Mouse (Mus musculus) activated CD4-positive, CD25-positive, alpha-beta regulatory T cell (primary cell): ENCODE measurements around the gene Kif11. TPM values are rescaled to one million over a fixed set of nuclear protein-coding genes. Genes with fewer than 3 reads are reported as not detected.

Experiments
- polyA plus RNA-seq, 2 experiments: library from polyadenylated mRNA; unstranded; fragments of 100-300 nt; shearing (Covaris generic); gene quantifications; one replicate each; pipeline ENCODE4 v1.2.1; 2017

Gene Kif11
- polyA plus RNA-seq, result 10 to 100 TPM; 14.0 to 14.1 TPM

GRCm38 (mm10) chr19:37375755-37376615 lies at the start of gene Kif11:
Gene Kif11 (plus strand): TSS chr19:37376403.

GRCm38 (mm10) chr19:37337752-37338151 lies 38.5 kb upstream of the Kif11 start, which contains the start of gene Ide:
Gene Ide (minus strand): TSS chr19:37337852.

DNA sequence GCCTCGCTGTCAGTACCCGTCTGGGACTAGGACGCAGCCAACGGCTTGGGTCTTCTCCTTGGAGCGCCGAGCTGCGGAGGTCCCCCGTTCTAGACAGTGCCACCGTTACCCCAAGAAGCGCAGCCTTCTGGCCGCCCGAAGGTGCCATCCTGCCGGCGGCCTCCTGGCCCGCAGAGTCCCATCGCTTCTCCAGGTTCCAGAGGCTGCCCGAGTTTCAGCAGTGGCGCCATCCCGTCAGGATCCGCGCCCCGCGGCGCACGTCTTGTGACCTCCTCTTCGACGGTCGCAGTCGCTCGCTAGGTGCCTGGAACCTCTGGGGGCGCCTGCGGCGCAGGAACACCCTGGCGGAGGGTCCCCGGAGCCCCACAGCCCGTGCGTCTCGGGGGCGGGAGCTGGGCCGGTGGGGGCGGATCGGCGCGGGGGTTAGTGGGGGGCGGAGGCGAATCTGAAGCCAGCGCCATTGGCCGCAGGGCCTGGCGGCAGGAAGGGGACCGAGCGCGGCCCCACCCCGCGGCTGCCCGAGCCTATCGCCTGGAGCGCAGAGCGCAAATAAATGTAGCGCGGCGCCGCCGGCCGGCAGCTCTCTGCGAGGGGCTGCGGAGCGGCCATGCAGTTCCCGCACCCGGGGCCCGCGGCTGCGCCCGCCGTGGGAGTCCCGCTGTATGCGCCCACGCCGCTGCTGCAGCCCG lies 58.2 kb downstream of the Kif11 start, which contains the start of gene Hhex:
TSS of gene Hhex (plus strand) at position 548 of the 689 bp plus-strand sequence.

Other genes starting within 250 kb of the Kif11 start
- 10 to 100 TPM; 88.4 to 92.4 TPM for gene March5, start 168.9 kb upstream of the Kif11 start, polyA plus RNA-seq
- under 1 TPM; 0.50 to 0.74 TPM for gene Cpeb3, start 167.8 kb upstream of the Kif11 start, polyA plus RNA-seq
- gene Ide, start 38.6 kb upstream of the Kif11 start, polyA plus RNA-seq, result 100 to 1,000 TPM in 1 of 2 experiments, 10 to 100 TPM in 1; 82.7 to 114 TPM
- 1 to 10 TPM in 1 of 2 experiments, under 1 TPM in 1; 0.86 to 2.8 TPM for gene Hhex, start 58.4 kb downstream of the Kif11 start, polyA plus RNA-seq
- 10 to 100 TPM; 29.0 to 45.0 TPM for gene Exoc6, start 174.0 kb downstream of the Kif11 start, polyA plus RNA-seq